Mouse (Mus musculus) CH12.LX (cell line): Measurements from ENCODE around the gene Jmjd1c. TPM values are rescaled to one million over a fixed set of nuclear protein-coding genes. Genes with fewer than 3 reads are reported as not detected.

ENCODE experiments used
- DNase-seq: peaks from one replicate; pipeline ENCODE4 v3.0.0-alpha.2; 2013; ENCODE audit errors: extremely low read depth
- H3K27ac ChIP-seq: 2 replicates; pipeline ENCODE4 v1.5.1; 2012; ENCODE audit warnings: low read depth, mild to moderate bottlenecking, control low read depth, moderate library complexity; ENCODE audit not compliant: insufficient read depth
- H3K27me3 ChIP-seq: replicated peaks from 2 replicates; pipeline ENCODE3; 2012; ENCODE audit warnings: inconsistent platforms
- H3K36me3 ChIP-seq, 2 experiments: replicated peaks in 1 of 2; 2 replicates each; pipeline versions ENCODE3 to v1.6.1; 2012; ENCODE audit warnings: inconsistent platforms in 1 of 2, low read length in 1 of 2, mild to moderate bottlenecking in 1 of 2, mixed read lengths in 1 of 2, moderate library complexity in 1 of 2; ENCODE audit not compliant: control insufficient read depth in 1 of 2, insufficient read depth in 1 of 2
- H3K4me1 ChIP-seq, 2 experiments: 2 replicates each; pipeline ENCODE4 v1.6.1; 2012; ENCODE audit warnings: inconsistent platforms in 1 of 2, moderate library complexity in 1 of 2; ENCODE audit not compliant: insufficient read depth in 2 of 2, control insufficient read depth in 1 of 2
- H3K4me2 ChIP-seq: 2 replicates; pipeline ENCODE4 v1.6.1; 2012; ENCODE audit warnings: low read depth, mild to moderate bottlenecking, control low read depth; ENCODE audit not compliant: poor library complexity, insufficient read depth, severe bottlenecking
- H3K4me3 ChIP-seq, 3 experiments: fragments of 150-350 bp in 1 of 3; sonication (generic) in 1 of 3; replicated peaks in 1 of 3; 2 replicates each; pipeline versions ENCODE3 to v1.5.1; 2011 to 2012; ENCODE audit warnings: low read depth in 2 of 3, low read length in 2 of 3, mild to moderate bottlenecking in 2 of 3, moderate library complexity in 2 of 3, control low read depth in 1 of 3, improper control_type of control experiment in 1 of 3, inconsistent platforms in 1 of 3, mixed read lengths in 1 of 3; ENCODE audit not compliant: poor library complexity in 1 of 3
- H3K79me2 ChIP-seq: replicated peaks from 2 replicates; pipeline ENCODE4 v1.6.1; 2012; ENCODE audit warnings: mild to moderate bottlenecking, moderate library complexity; ENCODE audit not compliant: control insufficient read depth, poor library complexity, insufficient read depth, severe bottlenecking; ENCODE audit errors: extremely low read depth
- H3K9ac ChIP-seq: 2 replicates; pipeline ENCODE4 v1.6.1; 2012; ENCODE audit warnings: low read depth, mild to moderate bottlenecking, control low read depth, moderate library complexity; ENCODE audit not compliant: insufficient read depth
- H3K9me3 ChIP-seq: replicated peaks from 2 replicates; pipeline ENCODE3; 2012; ENCODE audit warnings: low read length, inconsistent platforms, mixed read lengths
- BHLHE40 ChIP-seq: IDR thresholded peaks from 2 replicates; pipeline ENCODE4 v1.6.1; 2011; ENCODE audit warnings: mild to moderate bottlenecking, low read depth, low read length, improper control_type of control experiment
- CHD1 ChIP-seq: IDR thresholded peaks from 2 replicates; pipeline ENCODE4 v1.6.1; 2012; ENCODE audit warnings: low read depth, low read length, improper control_type of control experiment, inconsistent platforms
- CHD2 ChIP-seq: IDR thresholded peaks from 2 replicates; pipeline ENCODE4 v1.6.1; 2011; ENCODE audit warnings: low read length, improper control_type of control experiment
- CTCF ChIP-seq, 2 experiments: IDR thresholded peaks in 1 of 2; conservative IDR thresholded peaks in 1 of 2; 2 replicates each; pipeline ENCODE4 v1.5.1; 2011 to 2012; ENCODE audit warnings: low read depth in 2 of 2, low read length in 2 of 2, improper control_type of control experiment in 1 of 2, inconsistent platforms in 1 of 2, mild to moderate bottlenecking in 1 of 2, moderate library complexity in 1 of 2
- E2F4 ChIP-seq: IDR thresholded peaks from 2 replicates; pipeline ENCODE4 v1.6.1; 2011; ENCODE audit warnings: low read depth, low read length, improper control_type of control experiment; ENCODE audit not compliant: insufficient replicate concordance
- ELF1 ChIP-seq: IDR thresholded peaks from 2 replicates; pipeline ENCODE4 v1.6.1; 2014; ENCODE audit warnings: low read depth, mild to moderate bottlenecking, inconsistent platforms, low read length, improper control_type of control experiment
- EP300 ChIP-seq: IDR thresholded peaks from 2 replicates; pipeline ENCODE4 v1.6.1; 2011; ENCODE audit warnings: low read length, improper control_type of control experiment
- ETS1 ChIP-seq: conservative IDR thresholded peaks from 2 replicates; pipeline ENCODE4 v1.6.1; 2012; ENCODE audit warnings: low read depth, mild to moderate bottlenecking, inconsistent platforms, low read length, improper control_type of control experiment, moderate library complexity
- HCFC1 ChIP-seq: IDR thresholded peaks from 2 replicates; pipeline ENCODE4 v1.6.1; 2012; ENCODE audit warnings: low read depth, mild to moderate bottlenecking, inconsistent platforms, low read length, improper control_type of control experiment
- IRF4 ChIP-seq: IDR thresholded peaks from 2 replicates; pipeline ENCODE4 v1.6.1; 2014; ENCODE audit warnings: low read depth, mild to moderate bottlenecking, inconsistent platforms, low read length, improper control_type of control experiment
- JUND ChIP-seq: conservative IDR thresholded peaks from 2 replicates; pipeline ENCODE4 v1.6.1; 2011; ENCODE audit warnings: low read depth, low read length, improper control_type of control experiment
- MAFK ChIP-seq: IDR thresholded peaks from 2 replicates; pipeline ENCODE4 v1.6.1; 2011; ENCODE audit warnings: low read length, improper control_type of control experiment; ENCODE audit not compliant: insufficient replicate concordance
- MEF2A ChIP-seq: IDR thresholded peaks from 2 replicates; pipeline ENCODE4 v1.6.1; 2014; ENCODE audit warnings: low read depth, mild to moderate bottlenecking, inconsistent platforms, low read length, improper control_type of control experiment, borderline replicate concordance
- MXI1 ChIP-seq: IDR thresholded peaks from 2 replicates; pipeline ENCODE4 v1.6.1; 2011; ENCODE audit warnings: mild to moderate bottlenecking, low read depth, low read length, improper control_type of control experiment
- MYC ChIP-seq: IDR thresholded peaks from 2 replicates; pipeline ENCODE4 v1.6.1; 2011; ENCODE audit warnings: low read depth, mild to moderate bottlenecking, improper control_type of control experiment, low read length
- NELFE ChIP-seq: IDR thresholded peaks from 2 replicates; pipeline ENCODE4 v1.6.1; 2011; ENCODE audit warnings: low read depth, low read length, improper control_type of control experiment
- NRF1 ChIP-seq: IDR thresholded peaks from 2 replicates; pipeline ENCODE4 v1.6.1; 2014; ENCODE audit warnings: low read depth, mild to moderate bottlenecking, inconsistent platforms, low read length, improper control_type of control experiment, moderate library complexity
- PAX5 ChIP-seq: IDR thresholded peaks from 2 replicates; pipeline ENCODE4 v1.6.1; 2012; ENCODE audit warnings: low read length, inconsistent platforms, mixed read lengths
- POLR2A ChIP-seq: IDR thresholded peaks from 2 replicates; pipeline ENCODE4 v1.6.1; 2011; ENCODE audit warnings: low read depth, mild to moderate bottlenecking, improper control_type of control experiment, low read length
- RAD21 ChIP-seq: IDR thresholded peaks from 2 replicates; pipeline ENCODE4 v1.6.1; 2011; ENCODE audit warnings: low read depth, mild to moderate bottlenecking, low read length, improper control_type of control experiment, moderate library complexity
- RCOR1 ChIP-seq: conservative IDR thresholded peaks from 2 replicates; pipeline ENCODE4 v1.6.1; 2012; ENCODE audit warnings: low read depth, mild to moderate bottlenecking, inconsistent platforms, low read length, improper control_type of control experiment
- SMC3 ChIP-seq: IDR thresholded peaks from 2 replicates; pipeline ENCODE4 v1.6.1; 2011; ENCODE audit warnings: low read depth, low read length, improper control_type of control experiment
- TBP ChIP-seq: conservative IDR thresholded peaks from 2 replicates; pipeline ENCODE4 v1.6.1; 2011; ENCODE audit warnings: low read depth, low read length, improper control_type of control experiment
- TCF12 ChIP-seq: IDR thresholded peaks from 2 replicates; pipeline ENCODE4 v1.6.1; 2014; ENCODE audit warnings: low read depth, mild to moderate bottlenecking, inconsistent platforms, low read length, improper control_type of control experiment
- ZC3H11A ChIP-seq: IDR thresholded peaks from 2 replicates; pipeline ENCODE4 v1.6.1; 2012; ENCODE audit warnings: low read depth, mild to moderate bottlenecking, inconsistent platforms, low read length, improper control_type of control experiment
- ZKSCAN1 ChIP-seq: IDR thresholded peaks from 2 replicates; pipeline ENCODE4 v1.6.1; 2012; ENCODE audit warnings: low read depth, inconsistent platforms, low read length, improper control_type of control experiment, borderline replicate concordance
- ZNF384 ChIP-seq: IDR thresholded peaks from 2 replicates; pipeline ENCODE4 v1.6.1; 2012; ENCODE audit warnings: low read depth, low read length, improper control_type of control experiment, inconsistent platforms
- dilution Hi-C: fragments of 300-500 bp; cut with MboI; formaldehyde crosslinking; loops from 2 replicates; pipeline ENCODE4 v1.14.3; 2020; ENCODE audit warnings: low sequenced_read_pairs; ENCODE audit not compliant: extremely low pct_unique_long_range_greater_than_20kb, extremely low pct_ligation_motif_present
- in situ Hi-C: fragments of 300-500 bp; cut with MboI; formaldehyde crosslinking; loops from 3 replicates; pipeline ENCODE4 v1.14.3; 2019; ENCODE audit warnings: low sequenced_read_pairs, low pct_ligation_motif_present, low pct_unique_long_range_greater_than_20kb, mixed read lengths
- polyA plus RNA-seq: library from polyadenylated mRNA; unstranded; fragments of >175 nt; gene quantifications from 2 replicates; pipeline ENCODE4 v1.2.1, GENCODE M21; 2012; ENCODE audit warnings: low read depth; ENCODE audit not compliant: insufficient read length
- total RNA-seq, 2 experiments: library from RNA; depleted of rRNA; stranded (reverse); fragments of 300-350 nt in 1 of 2; fragments of >200 nt in 1 of 2; gene quantifications; 2 replicates each; pipeline ENCODE4 v1.2.3; 2012 to 2014

The Jmjd1c gene
- total and polyA plus RNA-seq, 3 experiments, result 41.2 to 50.1 (median 41.6) TPM

GRCm38 (mm10) chr10:67069013-67069412 lies 26.9 kb upstream of the Jmjd1c start:
- dilution Hi-C loops (no loop called here), in situ Hi-C loops (no loop called here)
- Histone ChIP-seq H3K9me3 (no peaks in the 10 kb centered on the region), H3K9ac (peak overlapping the region; percentile 36; the same call in 1 of the 2 replicates), H3K27ac (peak overlapping the region; percentile 81), H3K4me1 (peaks cover 13 to 87% of the 10 kb centered on the region in 2 experiments), H3K27me3 (no peaks in the 10 kb centered on the region), H3K36me3 (no peaks in the 10 kb centered on the region), H3K4me3 (peak overlapping the region in 2 of 3 experiments; percentile 25 to 42), H3K79me2 (peaks cover 79% of the 10 kb centered on the region), H3K4me2 (peak overlapping the region; percentile 72)
- peak; percentile 60 for DNase-seq
- no peak for TF ChIP-seq JUND
- no peak; the same call in 1 of the 2 replicates for TF ChIP-seq ETS1
- peak; percentile 84; the same call in 1 of the 2 replicates for TF ChIP-seq CHD1
- no peak for TF ChIP-seq MYC
- TF ChIP-seq IRF4, result peak; percentile 34
- TF ChIP-seq ZKSCAN1, result no peak
- no peak for TF ChIP-seq RAD21
- TF ChIP-seq EP300, result 0 out of 2 replicates have a peak, but pooled peaks have one; percentile 1
- peak; percentile 36; the same call in 1 of the 2 replicates for TF ChIP-seq BHLHE40
- TF ChIP-seq CHD2, result no peak
- TF ChIP-seq MEF2A, result peak; percentile 59; the same call in 1 of the 2 replicates
- TF ChIP-seq RCOR1, result no peak
- no peak for TF ChIP-seq E2F4
- TF ChIP-seq TCF12, result peak; percentile 42; the same call in 1 of the 2 replicates
- peak; percentile 54; the same call in 1 of the 2 replicates for TF ChIP-seq ELF1
- TF ChIP-seq SMC3, result no peak
- TF ChIP-seq NELFE, result no peak

- no peaks in the 10 kb centered on the region for H3K9me3 ChIP-seq
- H3K36me3 ChIP-seq, result peaks cover 0 to 5% of the 10 kb centered on the region in 2 experiments
- H3K27me3 ChIP-seq, result no peaks in the 10 kb centered on the region
- in situ Hi-C loops (no loop called here), dilution Hi-C loops (no loop called here)
- H3K4me1 ChIP-seq, result peaks cover 9 to 75% of the 10 kb centered on the region in 2 experiments
- H3K4me3 ChIP-seq, result peak overlapping the region; percentile 42 to 68 (median 43)
- H3K79me2 ChIP-seq, result peaks cover 83% of the 10 kb centered on the region
- peak overlapping the region; percentile 80 for H3K9ac ChIP-seq
- no peak for TF ChIP-seq CHD1
- TF ChIP-seq E2F4, result no peak
- TF ChIP-seq ZNF384, result no peak
- no peak for TF ChIP-seq NRF1
- no peak for TF ChIP-seq CTCF (conservative IDR thresholded peaks at IDR 0.05 in 1 of 2, IDR thresholded peaks at IDR 0.05 in 1 of 2; ENCODE audit: low read depth in 2 of 2, low read length in 2 of 2)
- TF ChIP-seq MAFK, result no peak
- no peak for TF ChIP-seq IRF4
- no peak for TF ChIP-seq RCOR1
- TF ChIP-seq TCF12, result no peak
- no peak for TF ChIP-seq SMC3
- TF ChIP-seq PAX5, result no peak
- TF ChIP-seq POLR2A, result no peak
- no peak for TF ChIP-seq TBP
- TF ChIP-seq HCFC1, result no peak
- no peak for TF ChIP-seq ZC3H11A
- no peak for TF ChIP-seq MXI1
- H3K27ac ChIP-seq, result peak overlapping the region; percentile 94
- peak overlapping the region; percentile 99 for H3K4me2 ChIP-seq
- DNase-seq, result no peak
Observed at GRCm38 (mm10) chr10:67071389-67071788, 24.5 kb upstream of the Jmjd1c start.
